Mouse (Mus musculus) adrenal gland, postnatal 14 days (tissue): Measurements from ENCODE around the gene Rad23a. TPM values are rescaled to one million over a fixed set of nuclear protein-coding genes. Genes with fewer than 3 reads are reported as not detected.

Experiments
- DNase-seq: peaks from one replicate; pipeline ENCODE4 v3.0.0; 2021; ENCODE audit warnings: mixed read lengths
- long read RNA-seq, 2 experiments: library from polyadenylated mRNA; stranded (forward); transcript quantifications; one replicate each; pipeline ENCODE4 v2.0.0; 2021
- total RNA-seq: library from RNA; stranded (reverse); gene quantifications from 2 replicates; pipeline ENCODE4 v1.2.3, GENCODE M21; 2021

Rad23a gene
- total RNA-seq = 108 TPM in 2 replicates
- long read RNA-seq, experiment 1, transcript Rad23a-202 (9 exons, 1,842 nt) = minor isoform, 35 of 129 reads
- long read RNA-seq, experiment 1, transcript Rad23a-201 (9 exons, 2,074 nt) = major isoform, 58 of 129 reads
- long read RNA-seq, experiment 1, partial matches to known transcripts = 5 of 129 reads
- long read RNA-seq, experiment 1, other reads (novel, unspliced or antisense) = 31 of 129 reads
- long read RNA-seq, experiment 2, transcript Rad23a-202 (9 exons, 1,842 nt) = major isoform, 35 of 105 reads
- long read RNA-seq, experiment 2, transcript Rad23a-201 (9 exons, 2,074 nt) = minor isoform, 31 of 105 reads
- long read RNA-seq, experiment 2, partial matches to known transcripts = 10 of 105 reads
- long read RNA-seq, experiment 2, other reads (novel, unspliced or antisense) = 29 of 105 reads

- peak; percentile 96 for DNase-seq
These were observed at the start of gene Rad23a for GRCm38 (mm10) chr8:84840248-84840999. Gene Rad23a, minus strand, starts transcription at chr8:84840665.

GRCm38 (mm10) chr8:84889141-84889540 lies 48.7 kb upstream of the Rad23a start:
- no peak for DNase-seq

- DNase-seq = no peak
These were observed 47.8 kb upstream of the Rad23a start for GRCm38 (mm10) chr8:84888280-84888679.

- no peak for DNase-seq
These were observed 44.3 kb upstream of the Rad23a start for GRCm38 (mm10) chr8:84884728-84885127.

- DNase-seq = no peak
These were observed 38.5 kb upstream of the Rad23a start for GRCm38 (mm10) chr8:84878915-84879314.

- no peak for DNase-seq
These were observed 37.0 kb upstream of the Rad23a start for GRCm38 (mm10) chr8:84877297-84878035.

GRCm38 (mm10) chr8:84874339-84874738 lies 33.9 kb upstream of the Rad23a start:
- no peak for DNase-seq

GRCm38 (mm10) chr8:84873016-84873415 lies 32.6 kb upstream of the Rad23a start:
- no peak for DNase-seq

- peak; percentile 76 for DNase-seq
These were observed 32.0 kb upstream of the Rad23a start for GRCm38 (mm10) chr8:84872309-84872965.

- peak; percentile 93 for DNase-seq
These were observed 31.2 kb upstream of the Rad23a start, which contains the start of gene Syce2 for GRCm38 (mm10) chr8:84871376-84872308. Gene Syce2, plus strand, starts transcription at chr8:84872111.

- DNase-seq = peak; percentile 96
These were observed 16.5 kb upstream of the Rad23a start, which contains the start of gene Farsa for GRCm38 (mm10) chr8:84856864-84857441. Gene Farsa, plus strand, starts transcription at chr8:84856989.

GRCm38 (mm10) chr8:84856434-84856833 lies 16.0 kb upstream of the Rad23a start:
- no peak for DNase-seq

GRCm38 (mm10) chr8:84847684-84848435 lies 7.4 kb upstream of the Rad23a start:
- DNase-seq = no peak

- DNase-seq = peak; percentile 100
These were observed 6.5 kb upstream of the Rad23a start, which contains the start of gene Calr for GRCm38 (mm10) chr8:84846722-84847572. Gene Calr, minus strand, starts transcription at chr8:84846934.

GRCm38 (mm10) chr8:84846094-84846721 lies 5.7 kb upstream of the Rad23a start:
- no peak for DNase-seq

GRCm38 (mm10) chr8:84845355-84846093 lies 5.1 kb upstream of the Rad23a start:
- peak; percentile 72 for DNase-seq

- no peak for DNase-seq
These were observed 4.1 kb upstream of the Rad23a start for GRCm38 (mm10) chr8:84844397-84845070.
